Mouse (Mus musculus): ENCODE results near the gene Nmnat1. TPM values are rescaled to one million over a fixed set of nuclear protein-coding genes. Genes with fewer than 3 reads are reported as not detected.
"Not testable (repeated sequence)": the region's sequence is repeated elsewhere in the genome, so short reads cannot be mapped to it uniquely, and the experiment has no call there.

The Nmnat1 gene
- polyA plus RNA-seq, 1 experiment from 2014 or later, result 16.2 TPM

DNA sequence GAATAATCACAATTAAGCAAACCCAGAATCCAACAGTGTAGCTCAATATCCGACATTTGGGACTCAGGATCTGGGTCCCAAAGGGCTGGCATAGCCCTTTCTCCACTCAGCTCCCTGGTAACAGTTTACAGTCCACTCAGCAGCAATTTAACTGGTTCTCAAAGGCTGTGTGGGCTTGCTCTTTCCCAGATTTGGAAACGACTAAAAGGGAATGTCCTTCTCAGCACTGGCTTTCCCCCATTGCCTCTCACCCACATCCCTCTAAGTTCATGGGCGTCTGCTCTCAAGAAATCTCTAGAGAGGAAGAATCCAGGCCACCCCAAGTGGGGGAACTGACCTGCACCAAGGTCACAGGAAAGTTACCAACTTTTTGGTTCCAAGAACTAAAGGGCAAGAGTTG lies 436 bp downstream of the Nmnat1 start:
- ATAC-seq (replicated peaks; ENCODE audit: insufficient number of reproducible peaks, low FRiP score, low TSS enrichment), result 0 out of 2 replicates have a peak, but pooled peaks have one; percentile 4

DNA sequence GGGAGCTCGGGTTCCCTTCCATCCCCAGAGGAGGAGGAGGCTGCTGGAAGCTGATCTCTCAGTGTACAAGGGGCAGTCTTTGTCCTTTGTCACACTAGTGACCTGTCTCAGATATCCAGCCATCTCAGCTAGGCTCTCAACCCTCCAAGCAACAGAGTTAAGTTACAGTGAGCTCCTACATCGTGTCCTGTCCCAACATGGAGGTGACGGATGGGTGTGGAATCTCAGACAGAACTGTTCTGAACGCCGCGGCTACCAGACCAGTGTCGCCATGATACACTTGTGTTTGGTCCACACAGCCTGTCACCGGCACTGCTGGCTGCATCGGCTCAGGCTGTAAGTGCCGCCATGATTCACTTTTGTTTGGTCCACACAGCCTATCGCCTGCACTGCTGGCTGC lies 7.9 kb downstream of the Nmnat1 start, which contains the start of gene Tmem274:
TSS of gene Tmem274 (plus strand) at position 301 of the 400 bp plus-strand sequence.
- no peak within 1 kb of the TSS for H3K4me2 ChIP-seq
- no peaks in the 10 kb centered on the region for H3K4me1 ChIP-seq (ENCODE audit: control insufficient read depth, insufficient read depth, low read length)
- no peaks in the 10 kb centered on the region for H3K27me3 ChIP-seq (ENCODE audit: control insufficient read depth, insufficient read depth, low read length)
- no peak for ATAC-seq (replicated peaks; ENCODE audit: insufficient number of reproducible peaks, low FRiP score, low TSS enrichment)
- peaks cover 11% of the 10 kb centered on the region for H3K36me3 ChIP-seq (ENCODE audit: control insufficient read depth, insufficient read depth, low read length)
- no peaks in the 10 kb centered on the region for H3K9me3 ChIP-seq (replicated peaks; ENCODE audit: control insufficient read depth, low read length)
- no peak within 1 kb of the TSS for H3K27ac ChIP-seq (ENCODE audit: low read depth, low read length)
- H3K4me3 ChIP-seq (ENCODE audit: low read depth, low read length), result no peak within 1 kb of the TSS
- H3K9ac ChIP-seq (ENCODE audit: low read depth, low read length), result no peak within 1 kb of the TSS
- 80% methylated on average over 11 of the region's 11 CpGs for WGBS (ENCODE audit: insufficient replicate concordance)

More for the DNA sequence above, 436 bp downstream of the Nmnat1 start:
- Histone ChIP-seq H3K4me2 (peak overlapping the region; percentile 89), H3K9ac (ENCODE audit: low read depth, low read length) (peak overlapping the region; percentile 86), H3K27me3 (ENCODE audit: control insufficient read depth, insufficient read depth, low read length) (no peaks in the 10 kb centered on the region), H3K4me1 (ENCODE audit: control insufficient read depth, insufficient read depth, low read length) (peaks cover 11% of the 10 kb centered on the region; the same call in 1 of the 2 replicates), H3K27ac (ENCODE audit: low read depth, low read length) (peak overlapping the region; percentile 90), H3K36me3 (ENCODE audit: control insufficient read depth, insufficient read depth, low read length) (peaks cover 11% of the 10 kb centered on the region), H3K4me3 (ENCODE audit: low read depth, low read length) (peak overlapping the region; percentile 82), H3K9me3 (replicated peaks; ENCODE audit: control insufficient read depth, low read length) (no peaks in the 10 kb centered on the region)
- 52% methylated on average over 3 of the region's 3 CpGs for WGBS (ENCODE audit: insufficient replicate concordance)

DNA sequence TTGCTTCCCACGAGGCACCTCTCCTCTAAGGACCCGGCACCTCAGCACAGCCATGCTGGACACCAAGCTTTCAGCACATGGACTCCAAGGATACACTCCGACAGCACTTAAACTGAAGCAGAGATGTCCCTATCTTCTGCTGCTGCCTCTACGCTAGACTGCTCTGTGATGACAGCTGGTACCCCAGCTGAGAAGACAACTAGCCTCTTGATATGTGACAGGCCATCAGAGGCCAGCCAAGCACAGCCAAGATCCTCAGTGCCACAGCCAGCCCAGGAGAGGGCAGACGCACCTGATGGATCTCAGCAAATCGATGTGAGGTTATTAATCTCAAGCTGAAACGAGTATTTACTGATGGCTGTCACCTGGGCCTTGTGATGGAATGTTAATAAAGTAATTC lies 9.9 kb downstream of the Nmnat1 start:
- 61% methylated on average over 7 of the region's 7 CpGs for WGBS (ENCODE audit: insufficient replicate concordance)
- no peak for ATAC-seq (replicated peaks; ENCODE audit: insufficient number of reproducible peaks, low FRiP score, low TSS enrichment)
- H3K27ac ChIP-seq (ENCODE audit: low read depth, low read length), result no peak overlapping the region
- H3K4me1 ChIP-seq (ENCODE audit: control insufficient read depth, insufficient read depth, low read length), result peaks cover 3% of the 10 kb centered on the region; the same call in 1 of the 2 replicates
- peaks cover 11% of the 10 kb centered on the region for H3K36me3 ChIP-seq (ENCODE audit: control insufficient read depth, insufficient read depth, low read length)
- H3K4me2 ChIP-seq, result no peak overlapping the region
- no peak overlapping the region for H3K9ac ChIP-seq (ENCODE audit: low read depth, low read length)
- H3K27me3 ChIP-seq (ENCODE audit: control insufficient read depth, insufficient read depth, low read length), result no peaks in the 10 kb centered on the region
- no peak overlapping the region for H3K4me3 ChIP-seq (ENCODE audit: low read depth, low read length)
- no peaks in the 10 kb centered on the region for H3K9me3 ChIP-seq (replicated peaks; ENCODE audit: control insufficient read depth, low read length)

DNA sequence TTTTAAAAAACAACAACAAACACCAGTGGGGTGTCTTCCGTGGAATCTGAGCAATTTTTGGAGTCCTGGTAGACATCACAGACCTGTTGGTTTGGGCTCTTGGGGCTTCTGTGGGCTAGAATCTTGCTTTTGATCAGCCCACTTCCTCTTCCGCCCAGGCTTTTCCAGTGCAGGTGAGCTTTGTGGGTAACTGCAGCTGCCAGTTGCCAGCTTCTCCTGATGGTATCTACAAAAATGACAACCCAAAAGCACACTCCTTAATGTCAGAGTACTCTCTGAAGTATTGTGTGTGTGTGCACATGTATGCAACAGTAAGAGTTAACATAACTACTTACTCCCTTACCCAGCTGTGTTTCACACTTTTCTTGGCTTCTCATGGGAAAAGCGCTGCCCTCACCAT lies 15.4 kb downstream of the Nmnat1 start:
- H3K4me3 ChIP-seq (ENCODE audit: low read depth, low read length), result no peak overlapping the region
- no peak overlapping the region for H3K4me2 ChIP-seq
- no peak overlapping the region for H3K27ac ChIP-seq (ENCODE audit: low read depth, low read length)
- no peaks in the 10 kb centered on the region for H3K27me3 ChIP-seq (ENCODE audit: control insufficient read depth, insufficient read depth, low read length)
- H3K36me3 ChIP-seq (ENCODE audit: control insufficient read depth, insufficient read depth, low read length), result peaks cover 15% of the 10 kb centered on the region
- H3K9me3 ChIP-seq (replicated peaks; ENCODE audit: control insufficient read depth, low read length), result no peaks in the 10 kb centered on the region
- ATAC-seq (replicated peaks; ENCODE audit: insufficient number of reproducible peaks, low FRiP score, low TSS enrichment), result no peak
- 87% methylated on average over 3 of the region's 3 CpGs for WGBS (ENCODE audit: insufficient replicate concordance)
- H3K9ac ChIP-seq (ENCODE audit: low read depth, low read length), result no peak overlapping the region
- peaks cover 3% of the 10 kb centered on the region; the same call in 1 of the 2 replicates for H3K4me1 ChIP-seq (ENCODE audit: control insufficient read depth, insufficient read depth, low read length)

DNA sequence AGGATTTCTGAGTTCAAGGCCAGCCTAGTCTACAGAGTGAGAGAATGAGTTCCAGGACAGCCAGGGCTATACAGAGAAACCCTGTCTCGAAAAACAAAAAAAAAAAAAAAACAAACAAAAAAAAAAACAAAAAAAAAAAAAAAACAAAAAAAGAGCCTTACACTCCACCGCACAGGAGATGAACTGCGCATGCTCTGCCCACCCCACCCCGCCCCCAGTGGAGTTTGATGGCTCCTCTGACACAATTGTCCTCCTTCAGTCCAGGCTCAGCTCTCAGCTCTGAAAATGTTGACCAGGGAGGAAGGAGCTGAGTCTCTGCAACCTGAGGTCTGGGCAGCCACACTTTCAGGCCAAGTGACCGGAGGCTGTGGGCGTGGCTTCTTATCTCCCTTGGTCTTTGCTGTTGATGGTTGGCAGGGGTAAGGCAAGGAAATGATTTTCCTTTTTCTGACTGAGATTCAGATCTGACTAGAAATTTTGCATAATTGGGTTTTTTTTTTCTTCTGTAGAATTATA lies 21.5 kb downstream of the Nmnat1 start:
- H3K27ac ChIP-seq (ENCODE audit: low read depth, low read length), result no peak overlapping the region
- H3K4me2 ChIP-seq, result no peak overlapping the region
- no peak overlapping the region for H3K9ac ChIP-seq (ENCODE audit: low read depth, low read length)
- ATAC-seq (replicated peaks; ENCODE audit: insufficient number of reproducible peaks, low FRiP score, low TSS enrichment), result no peak
- H3K4me1 ChIP-seq (ENCODE audit: control insufficient read depth, insufficient read depth, low read length), result 0 out of 2 replicates have a peak, but pooled peaks cover 2% of the 10 kb centered on the region
- no peaks in the 10 kb centered on the region for H3K27me3 ChIP-seq (ENCODE audit: control insufficient read depth, insufficient read depth, low read length)
- WGBS (ENCODE audit: insufficient replicate concordance), result 62% methylated on average over 6 of the region's 6 CpGs
- H3K9me3 ChIP-seq (replicated peaks; ENCODE audit: control insufficient read depth, low read length), result no peaks in the 10 kb centered on the region
- H3K36me3 ChIP-seq (ENCODE audit: control insufficient read depth, insufficient read depth, low read length), result peaks cover 4% of the 10 kb centered on the region; the same call in 1 of the 2 replicates
- no peak overlapping the region for H3K4me3 ChIP-seq (ENCODE audit: low read depth, low read length)

DNA sequence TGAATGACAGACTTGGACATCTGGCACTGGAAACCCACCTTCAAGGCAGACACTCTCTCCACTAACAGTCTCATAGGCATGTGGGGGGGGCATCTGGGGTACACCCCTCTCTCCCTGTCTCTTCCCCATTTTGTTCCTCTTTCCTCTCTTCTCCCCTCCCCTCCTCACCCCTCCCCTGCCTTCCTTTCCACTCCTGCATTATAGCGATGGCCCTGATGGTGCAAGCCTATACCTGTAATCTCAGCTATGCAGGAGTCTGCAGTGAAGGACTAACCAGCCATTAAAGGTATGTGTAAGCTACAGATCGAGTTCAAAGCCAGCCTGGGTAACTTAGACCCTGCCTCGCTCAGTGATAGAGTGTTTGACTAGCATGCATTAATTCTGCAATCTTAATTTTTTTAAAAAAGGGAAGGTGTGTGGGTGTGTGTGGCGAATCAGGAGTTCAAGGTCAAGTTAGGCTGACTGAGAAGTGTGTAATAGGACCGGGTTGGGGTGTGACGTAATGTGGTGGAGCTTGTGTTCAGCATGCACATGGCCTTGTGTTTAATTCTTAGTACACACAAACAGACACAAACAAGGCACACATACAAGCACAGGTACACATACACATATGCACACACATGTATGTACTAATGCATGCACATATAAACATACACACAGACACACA lies 22.6 kb downstream of the Nmnat1 start:
- Histone ChIP-seq H3K4me1 (ENCODE audit: control insufficient read depth, insufficient read depth, low read length) (0 out of 2 replicates have a peak, but pooled peaks cover 2% of the 10 kb centered on the region), H3K9ac (ENCODE audit: low read depth, low read length) (no peak overlapping the region)
- WGBS (ENCODE audit: insufficient replicate concordance), result 73% methylated on average over 6 of the region's 6 CpGs

DNA sequence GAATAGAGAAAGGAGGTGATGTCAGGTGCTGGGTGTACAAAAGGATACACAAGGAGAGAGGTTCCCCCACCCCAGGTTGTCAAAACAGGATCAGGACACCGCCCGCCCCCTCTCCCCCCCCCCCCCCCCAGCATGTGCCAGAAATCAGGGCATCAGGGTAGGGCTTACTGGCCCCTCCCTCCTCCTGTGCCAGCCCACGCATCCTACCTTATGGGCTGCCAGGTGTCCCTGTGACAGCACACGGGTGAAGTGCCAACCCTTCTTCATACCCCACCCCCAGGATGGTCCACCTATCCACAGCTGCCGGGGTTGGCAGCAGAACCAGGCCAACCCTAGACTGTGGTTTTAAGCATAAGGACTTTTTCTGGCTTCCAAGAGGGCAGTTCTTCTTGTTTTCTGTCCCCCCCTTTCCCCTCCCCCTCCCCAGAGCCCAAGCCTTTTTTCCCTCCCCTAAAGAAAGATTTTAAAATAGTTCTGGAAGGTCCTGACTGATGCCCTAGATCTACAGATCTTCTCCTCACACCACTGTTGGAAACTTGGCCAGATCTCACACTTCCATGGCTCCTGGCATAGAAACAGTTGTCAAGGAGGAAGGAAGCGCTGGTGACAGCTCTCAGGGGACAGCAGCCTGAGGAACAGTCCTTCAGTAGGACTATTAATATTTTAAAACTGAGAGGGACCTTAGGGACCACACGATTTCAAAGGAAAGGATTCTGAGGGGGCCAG lies 23.3 kb downstream of the Nmnat1 start:
- Histone ChIP-seq H3K27ac (ENCODE audit: low read depth, low read length) (no peak overlapping the region), H3K4me3 (ENCODE audit: low read depth, low read length) (no peak overlapping the region), H3K9ac (ENCODE audit: low read depth, low read length) (no peak overlapping the region), H3K9me3 (replicated peaks; ENCODE audit: control insufficient read depth, low read length) (no peaks in the 10 kb centered on the region), H3K27me3 (ENCODE audit: control insufficient read depth, insufficient read depth, low read length) (no peaks in the 10 kb centered on the region), H3K4me2 (no peak overlapping the region), H3K36me3 (ENCODE audit: control insufficient read depth, insufficient read depth, low read length) (no peaks in the 10 kb centered on the region), H3K4me1 (ENCODE audit: control insufficient read depth, insufficient read depth, low read length) (0 out of 2 replicates have a peak, but pooled peaks cover 2% of the 10 kb centered on the region)
- ATAC-seq (replicated peaks; ENCODE audit: insufficient number of reproducible peaks, low FRiP score, low TSS enrichment), result no peak
- 57% methylated on average over 6 of the region's 7 CpGs for WGBS (ENCODE audit: insufficient replicate concordance)

More for the DNA sequence above, 22.6 kb downstream of the Nmnat1 start:
- H3K9me3 ChIP-seq (replicated peaks; ENCODE audit: control insufficient read depth, low read length), result no peaks in the 10 kb centered on the region
- no peak for ATAC-seq (replicated peaks; ENCODE audit: insufficient number of reproducible peaks, low FRiP score, low TSS enrichment)
- H3K27ac ChIP-seq (ENCODE audit: low read depth, low read length), result no peak overlapping the region
- no peaks in the 10 kb centered on the region for H3K36me3 ChIP-seq (ENCODE audit: control insufficient read depth, insufficient read depth, low read length)
- no peak overlapping the region for H3K4me2 ChIP-seq
- no peaks in the 10 kb centered on the region for H3K27me3 ChIP-seq (ENCODE audit: control insufficient read depth, insufficient read depth, low read length)
- no peak overlapping the region for H3K4me3 ChIP-seq (ENCODE audit: low read depth, low read length)

DNA sequence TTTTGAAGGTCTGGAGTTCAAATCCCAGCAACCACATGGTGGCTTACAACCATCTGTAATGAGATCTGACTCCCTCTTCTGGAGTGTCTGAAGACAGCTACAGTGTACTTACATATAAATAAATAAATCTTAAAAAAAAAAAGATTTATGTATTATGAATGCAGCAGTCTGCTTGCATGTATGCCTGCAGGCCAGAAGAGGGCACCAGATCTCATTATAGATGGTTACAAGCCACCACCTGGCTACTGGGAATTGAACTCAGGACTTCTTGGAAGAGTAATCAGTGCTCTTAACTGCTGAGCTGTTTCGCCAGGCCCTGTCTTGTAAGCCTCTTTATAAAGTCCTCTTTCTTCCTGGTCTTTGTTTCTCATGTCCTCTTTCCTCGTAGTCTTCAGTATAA lies 24.5 kb downstream of the Nmnat1 start:
- H3K4me1 ChIP-seq (ENCODE audit: control insufficient read depth, insufficient read depth, low read length); H3K36me3 ChIP-seq (ENCODE audit: control insufficient read depth, insufficient read depth, low read length); ATAC-seq (replicated peaks; ENCODE audit: insufficient number of reproducible peaks, low FRiP score, low TSS enrichment); H3K9ac ChIP-seq (ENCODE audit: low read depth, low read length); H3K4me2 ChIP-seq; H3K27me3 ChIP-seq (ENCODE audit: control insufficient read depth, insufficient read depth, low read length); H3K4me3 ChIP-seq (ENCODE audit: low read depth, low read length); H3K27ac ChIP-seq (ENCODE audit: low read depth, low read length); H3K9me3 ChIP-seq (replicated peaks; ENCODE audit: control insufficient read depth, low read length): not testable (repeated sequence)
- WGBS (ENCODE audit: insufficient replicate concordance), result 84% methylated on average over 2 of the region's 2 CpGs

Data from heart, embryonic 11.5 days (tissue).